Mouse (Mus musculus) testis, adult 2 months (tissue): Measurements from ENCODE around the gene Asic2. TPM values are rescaled to one million over a fixed set of nuclear protein-coding genes. Genes with fewer than 3 reads are reported as not detected.
"Not testable (repeated sequence)": the region's sequence is repeated elsewhere in the genome, so short reads cannot be mapped to it uniquely, and the experiment has no call there.

Experiments
- H3K27ac ChIP-seq: fragments of 200-500 bp; 2 replicates; pipeline ENCODE4 v1.5.1; 2012; ENCODE audit warnings: low read depth, low read length; ENCODE audit not compliant: control insufficient read depth, insufficient read depth
- H3K27me3 ChIP-seq: fragments of 200-500 bp; 2 replicates; pipeline ENCODE4 v1.6.1; 2012; ENCODE audit warnings: mild to moderate bottlenecking, low read length, moderate library complexity; ENCODE audit not compliant: control insufficient read depth, insufficient read depth
- H3K36me3 ChIP-seq: fragments of 200-500 bp; 2 replicates; pipeline ENCODE4 v1.6.1; 2012; ENCODE audit warnings: mild to moderate bottlenecking, low read length; ENCODE audit not compliant: control insufficient read depth, insufficient read depth
- H3K4me1 ChIP-seq: fragments of 200-500 bp; 2 replicates; pipeline ENCODE4 v1.6.1; 2012; ENCODE audit warnings: low read length; ENCODE audit not compliant: control insufficient read depth, insufficient read depth
- H3K4me3 ChIP-seq: fragments of 200-500 bp; 2 replicates; pipeline ENCODE4 v1.5.1; 2012; ENCODE audit warnings: low read depth, mild to moderate bottlenecking, low read length, moderate library complexity, mixed read lengths; ENCODE audit not compliant: control insufficient read depth
- CTCF ChIP-seq: fragments of 200-500 bp; IDR thresholded peaks from 2 replicates; pipeline ENCODE4 v1.5.1; 2012; ENCODE audit warnings: low read depth, mild to moderate bottlenecking, inconsistent platforms, low read length, moderate library complexity; ENCODE audit not compliant: control insufficient read depth, insufficient read depth, insufficient replicate concordance
- POLR2A ChIP-seq: fragments of 200-500 bp; IDR thresholded peaks from 2 replicates; pipeline ENCODE4 v1.6.1; 2012; ENCODE audit warnings: low read depth, mild to moderate bottlenecking, inconsistent platforms, low read length, moderate library complexity; ENCODE audit not compliant: control insufficient read depth
- polyA plus RNA-seq: library from polyadenylated mRNA; depleted of rRNA; stranded (reverse); fragments of >200 nt; gene quantifications from 2 replicates; pipeline ENCODE4 v1.2.3, GENCODE M21; 2012

The Asic2 gene
- polyA plus RNA-seq, 1 experiment, result 0.41 TPM

- H3K4me3 ChIP-seq, result no peak overlapping the region
- H3K4me1 ChIP-seq, result no peaks in the 10 kb centered on the region; the same call in 1 of the 2 replicates
- no peaks in the 10 kb centered on the region for H3K36me3 ChIP-seq
- no peaks in the 10 kb centered on the region for H3K27me3 ChIP-seq
- no peak overlapping the region for H3K27ac ChIP-seq
- no peak for TF ChIP-seq CTCF
- no peak for TF ChIP-seq POLR2A
Measured at GRCm38 (mm10) chr11:81362461-81362860, 605.8 kb downstream of the Asic2 start.

GRCm38 (mm10) chr11:81361040-81361439, 607.2 kb downstream of the Asic2 start:
- no peak overlapping the region for H3K4me3 ChIP-seq
- TF ChIP-seq CTCF, result no peak
- TF ChIP-seq POLR2A, result no peak
- no peak overlapping the region for H3K27ac ChIP-seq
- no peaks in the 10 kb centered on the region; the same call in 1 of the 2 replicates for H3K4me1 ChIP-seq
- no peaks in the 10 kb centered on the region for H3K27me3 ChIP-seq
- H3K36me3 ChIP-seq, result no peaks in the 10 kb centered on the region

- H3K4me3 ChIP-seq, result not testable (repeated sequence)
Measured at GRCm38 (mm10) chr11:81350498-81350897, 617.8 kb downstream of the Asic2 start.

GRCm38 (mm10) chr11:81331977-81332376, 636.3 kb downstream of the Asic2 start:
- H3K27me3 ChIP-seq, result no peaks in the 10 kb centered on the region
- H3K4me1 ChIP-seq, result no peaks in the 10 kb centered on the region
- H3K4me3 ChIP-seq, result no peak overlapping the region
- peak; percentile 54; the same call in 1 of the 2 replicates for TF ChIP-seq CTCF
- TF ChIP-seq POLR2A, result no peak
- H3K36me3 ChIP-seq, result no peaks in the 10 kb centered on the region
- no peak overlapping the region for H3K27ac ChIP-seq

More at GRCm38 (mm10) chr11:81350498-81350897, 617.8 kb downstream of the Asic2 start:
- not testable (repeated sequence) for H3K27ac ChIP-seq, H3K4me1 ChIP-seq, H3K36me3 ChIP-seq, H3K27me3 ChIP-seq

GRCm38 (mm10) chr11:81330982-81331381, 637.3 kb downstream of the Asic2 start:
- no peaks in the 10 kb centered on the region for H3K27me3 ChIP-seq
- H3K4me3 ChIP-seq, result no peak overlapping the region
- TF ChIP-seq CTCF (no peak), POLR2A (no peak)
- no peaks in the 10 kb centered on the region for H3K4me1 ChIP-seq
- H3K27ac ChIP-seq, result no peak overlapping the region
- no peaks in the 10 kb centered on the region for H3K36me3 ChIP-seq

GRCm38 (mm10) chr11:81328088-81328487, 640.2 kb downstream of the Asic2 start:
- H3K27ac ChIP-seq, result no peak overlapping the region
- no peaks in the 10 kb centered on the region for H3K4me1 ChIP-seq
- H3K36me3 ChIP-seq, result no peaks in the 10 kb centered on the region
- TF ChIP-seq CTCF (no peak), POLR2A (no peak)
- H3K27me3 ChIP-seq, result no peaks in the 10 kb centered on the region
- no peak overlapping the region for H3K4me3 ChIP-seq

- TF ChIP-seq CTCF (no peak), POLR2A (no peak)
- Histone ChIP-seq H3K27ac (no peak overlapping the region), H3K4me1 (no peaks in the 10 kb centered on the region), H3K36me3 (no peaks in the 10 kb centered on the region), H3K4me3 (no peak overlapping the region), H3K27me3 (no peaks in the 10 kb centered on the region)
Measured at GRCm38 (mm10) chr11:81323146-81323545, 645.1 kb downstream of the Asic2 start.

- no peaks in the 10 kb centered on the region for H3K27me3 ChIP-seq
- H3K27ac ChIP-seq, result no peak overlapping the region
- TF ChIP-seq CTCF (no peak), POLR2A (no peak)
- H3K4me1 ChIP-seq, result no peaks in the 10 kb centered on the region
- H3K36me3 ChIP-seq, result no peaks in the 10 kb centered on the region
- no peak overlapping the region for H3K4me3 ChIP-seq
Measured at GRCm38 (mm10) chr11:81322466-81322865, 645.8 kb downstream of the Asic2 start.
